Mouse (Mus musculus) ovary, adult 18-20 months (tissue): ENCODE data around the gene Lpcat3.
"Not testable (repeated sequence)": the region's sequence is repeated elsewhere in the genome, so short reads cannot be mapped to it uniquely, and the experiment has no call there.

ENCODE experiments used
- DNase-seq: peaks from one replicate; pipeline ENCODE4 v3.0.0; 2022; ENCODE audit warnings: low spot score, mixed read lengths

The Lpcat3 gene

GRCm38 (mm10) chr6:124678769-124679168 is 15.9 kb downstream of the Lpcat3 start:
- DNase-seq: no peak

- DNase-seq: no peak
These were observed 16.7 kb downstream of the Lpcat3 start for GRCm38 (mm10) chr6:124679486-124679885.

GRCm38 (mm10) chr6:124682291-124682690 is 19.5 kb downstream of the Lpcat3 start:
- DNase-seq: not testable (repeated sequence)

- peak; percentile 72 for DNase-seq
These were observed 21.0 kb downstream of the Lpcat3 start for GRCm38 (mm10) chr6:124683591-124684417.

GRCm38 (mm10) chr6:124685606-124686386 is 23.0 kb downstream of the Lpcat3 start:
- DNase-seq: no peak

- DNase-seq: not testable (repeated sequence)
These were observed 23.8 kb downstream of the Lpcat3 start for GRCm38 (mm10) chr6:124686644-124687043.

DNA sequence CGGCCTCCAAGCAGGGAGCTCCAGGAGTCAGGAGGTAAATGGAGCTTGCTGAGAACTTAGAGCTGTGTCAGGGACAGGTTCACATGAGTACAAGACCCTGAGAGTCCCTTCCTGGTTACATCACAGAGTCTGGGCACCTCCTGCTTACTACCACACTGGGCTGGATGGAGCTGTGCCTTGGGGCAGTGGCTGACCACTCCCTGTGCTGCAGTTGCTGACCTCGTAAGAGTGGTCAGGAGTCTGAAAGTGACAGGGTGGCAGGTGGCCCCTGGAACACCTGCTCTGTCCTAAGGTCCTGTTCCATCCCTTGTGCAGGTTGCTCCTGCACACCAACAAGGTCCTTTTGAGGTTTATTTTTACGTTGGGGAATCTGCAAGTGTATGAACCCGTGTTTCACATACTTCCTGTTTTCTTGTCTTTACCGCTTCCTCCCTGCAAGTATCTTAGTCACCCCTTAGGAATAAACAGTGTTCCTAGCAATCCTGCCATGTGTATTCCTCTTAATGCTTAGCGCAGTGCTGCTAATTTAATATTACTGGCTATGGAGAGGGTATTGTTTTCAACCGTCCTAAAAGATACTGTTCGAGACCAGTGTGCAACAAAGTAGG is 25.4 kb downstream of the Lpcat3 start:
- DNase-seq: no peak

DNA sequence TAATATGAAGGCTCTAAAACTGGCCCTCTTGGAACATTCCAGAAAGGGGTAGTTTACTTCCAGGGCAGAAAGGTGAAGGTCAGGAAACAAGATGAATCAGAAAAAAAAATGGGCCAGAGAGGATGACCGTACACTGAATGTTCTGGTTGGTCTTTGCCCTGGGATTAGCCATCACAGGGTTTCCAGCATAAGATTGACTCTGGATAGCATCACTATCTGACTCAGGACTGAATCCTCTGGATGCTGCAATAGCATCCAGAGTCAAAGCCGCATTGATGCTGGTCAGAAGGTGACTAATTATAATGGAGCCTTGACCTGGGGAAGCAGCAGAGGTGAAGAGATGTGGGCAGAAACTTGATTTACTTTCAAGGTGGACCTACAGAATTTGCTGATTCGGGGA is 26.2 kb downstream of the Lpcat3 start:
- no peak for DNase-seq

DNA sequence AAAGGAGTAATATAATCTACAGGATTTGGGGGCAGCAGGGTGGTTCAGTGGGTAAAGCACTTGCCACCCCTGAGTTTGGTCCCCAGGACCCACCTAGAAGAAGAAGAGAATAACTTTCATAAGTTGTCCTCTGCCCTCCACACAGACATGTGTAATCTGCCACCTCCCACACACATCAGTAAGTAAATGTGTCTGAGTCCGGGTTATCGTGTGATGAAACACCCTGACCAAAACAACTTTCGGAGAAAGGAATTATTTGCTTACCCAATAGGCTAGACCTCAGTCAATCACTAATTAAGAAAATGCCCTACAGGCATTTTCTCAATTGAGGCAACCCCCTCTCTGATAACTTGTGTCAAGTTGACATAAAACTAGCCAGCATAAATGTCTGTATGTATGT is 27.7 kb downstream of the Lpcat3 start:
- no peak for DNase-seq

GRCm38 (mm10) chr6:124693243-124693981 is 30.6 kb downstream of the Lpcat3 start:
- no peak for DNase-seq

DNA sequence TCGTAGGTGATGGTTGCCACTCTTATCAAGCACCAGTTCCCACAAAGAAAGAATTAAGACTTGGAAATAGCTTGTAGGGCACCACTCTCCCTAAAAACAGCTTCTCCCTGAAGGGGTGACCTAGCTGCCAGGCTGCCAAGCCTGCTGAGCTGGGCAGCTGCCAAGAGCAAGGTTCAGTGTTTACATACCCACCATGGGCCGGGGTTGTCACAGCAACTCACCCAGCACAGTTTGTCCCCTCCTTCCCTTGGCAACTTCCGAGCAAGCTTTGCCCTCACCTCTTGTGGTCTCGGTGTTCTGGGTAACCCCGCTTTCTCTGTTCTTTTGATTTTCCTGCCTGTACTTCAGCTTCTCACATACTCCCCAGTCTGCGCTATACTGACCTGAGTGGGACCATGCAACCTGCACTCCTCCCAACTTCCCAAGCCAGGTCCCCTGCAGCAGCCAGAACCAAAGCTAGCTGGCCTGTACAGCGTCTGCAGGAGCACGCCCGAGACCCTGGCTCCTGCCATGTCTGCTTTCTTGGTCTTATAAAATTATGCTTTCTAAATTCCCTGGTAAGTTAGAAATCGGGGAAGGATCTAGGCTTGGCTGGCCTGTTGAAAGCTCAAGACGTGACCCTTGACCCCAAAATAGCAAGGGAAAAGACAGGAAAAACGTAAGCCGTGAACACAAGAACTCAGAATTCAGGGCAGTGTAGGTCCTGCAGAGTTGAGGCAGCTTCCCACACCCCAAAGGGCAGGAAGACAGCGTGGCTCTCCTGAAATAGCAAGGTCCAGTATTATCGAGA is 31.5 kb downstream of the Lpcat3 start:
- peak; percentile 76 for DNase-seq

DNA sequence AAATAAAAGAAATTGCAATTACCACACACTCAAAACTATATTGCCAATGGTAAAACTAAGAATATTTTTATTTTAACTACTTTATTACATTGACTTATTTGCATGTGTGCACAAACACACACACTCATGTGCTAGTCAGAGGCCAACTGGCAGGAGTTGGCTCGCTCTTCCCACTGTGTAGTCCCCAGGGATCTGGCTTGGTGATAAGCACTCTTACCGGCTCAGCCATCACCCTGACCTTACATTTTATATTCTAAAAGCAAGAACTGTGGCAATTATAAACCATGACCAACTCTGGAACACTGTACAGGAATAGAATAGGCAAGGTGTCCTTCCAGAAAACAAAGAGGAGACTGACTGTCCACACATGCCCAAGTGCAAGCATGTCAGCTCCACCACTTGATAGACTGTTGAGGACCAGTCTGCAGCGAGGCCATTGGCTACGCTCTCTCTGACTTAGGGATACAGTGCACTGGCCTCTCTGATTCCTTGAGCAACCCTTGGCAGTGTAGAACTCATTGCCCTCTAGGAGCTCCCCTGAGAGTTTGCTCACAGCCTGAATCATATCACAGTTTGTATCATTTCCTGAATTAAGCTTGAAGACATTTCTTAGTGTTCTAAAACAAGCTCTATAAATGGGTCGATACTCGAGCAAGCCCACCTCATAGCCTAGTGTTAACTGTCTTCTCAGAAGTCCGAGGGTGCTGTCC is 33.8 kb downstream of the Lpcat3 start:
- no peak for DNase-seq

GRCm38 (mm10) chr6:124698751-124699150 is 35.9 kb downstream of the Lpcat3 start:
- no peak for DNase-seq

DNA sequence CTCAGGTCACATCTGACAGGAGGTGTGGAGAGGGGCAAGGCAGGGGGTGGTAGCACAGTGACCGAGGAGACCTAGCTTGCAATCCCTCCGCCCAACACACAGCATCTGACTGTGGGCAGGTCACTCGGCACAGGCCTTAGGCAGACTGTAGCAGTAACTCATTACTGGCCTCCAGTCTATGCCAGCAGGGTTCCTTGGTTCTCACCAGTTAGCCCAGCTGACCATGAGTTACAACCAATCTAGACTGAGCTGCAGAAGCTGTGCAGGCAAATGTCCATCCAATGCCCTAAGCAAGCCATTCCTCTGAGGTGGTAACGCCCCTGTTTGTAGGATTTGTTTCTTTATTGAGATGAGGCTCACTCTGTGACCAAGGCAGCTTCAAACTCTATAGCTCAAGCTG is 36.5 kb downstream of the Lpcat3 start:
- DNase-seq: no peak

- peak; percentile 41 for DNase-seq
These were observed 37.3 kb downstream of the Lpcat3 start for GRCm38 (mm10) chr6:124699962-124700610.

GRCm38 (mm10) chr6:124701338-124701737 is 38.5 kb downstream of the Lpcat3 start:
- no peak for DNase-seq

DNA sequence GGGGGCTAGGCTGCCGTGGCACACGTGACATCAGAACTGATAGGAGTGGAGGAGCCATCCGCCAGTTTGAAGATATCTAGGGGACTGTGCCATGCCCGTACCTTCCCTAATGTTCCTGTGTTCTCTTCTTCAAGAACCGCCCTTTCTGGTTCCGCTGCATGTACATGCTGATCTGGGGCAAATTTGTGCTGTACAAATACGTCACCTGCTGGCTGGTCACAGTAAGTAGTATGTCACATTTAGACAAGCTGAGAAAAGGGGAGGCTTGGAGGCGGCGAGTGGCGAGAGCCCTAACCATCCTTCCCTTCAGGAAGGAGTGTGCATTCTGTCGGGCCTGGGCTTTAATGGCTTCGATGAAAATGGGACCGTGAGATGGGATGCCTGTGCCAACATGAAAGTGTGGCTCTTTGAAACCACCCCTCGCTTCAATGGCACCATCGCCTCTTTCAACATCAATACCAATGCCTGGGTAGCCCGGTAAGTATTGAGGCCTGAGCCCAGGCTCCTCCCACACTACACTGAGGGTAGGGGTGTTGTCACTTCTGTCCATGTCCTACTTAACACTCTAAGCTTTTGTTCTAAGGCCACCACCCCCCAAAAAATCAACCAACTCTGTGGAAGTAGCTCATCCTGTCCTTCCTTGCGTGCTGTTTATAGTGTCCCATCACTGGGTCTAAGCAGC is 39.4 kb downstream of the Lpcat3 start:
- no peak for DNase-seq

GRCm38 (mm10) chr6:124702784-124703103 is 39.9 kb downstream of the Lpcat3 start:
- DNase-seq: no peak

- DNase-seq: no peak
These were observed 41.0 kb downstream of the Lpcat3 start for GRCm38 (mm10) chr6:124703789-124704188.

- no peak for DNase-seq
These were observed 41.6 kb downstream of the Lpcat3 start for GRCm38 (mm10) chr6:124704417-124704816.
